Mouse (Mus musculus): ENCODE measurements around the gene Plxna2.

GRCm38 (mm10) chr1:194742901-194743422 is 124.9 kb downstream of the Plxna2 start:
- TF ChIP-seq CTCF (IDR thresholded peaks at IDR 0.05; ENCODE audit: extremely low read depth, insufficient read length, insufficient replicate concordance, low read depth, low read length): no peak
- TF ChIP-seq POLR2A (IDR thresholded peaks at IDR 0.05; ENCODE audit: low read depth, low read length): no peak

Data from small intestine, adult 2 months (tissue).